Comparison of ENCODE assay signal across 8 mouse cellular contexts in the genomic region with DNA sequence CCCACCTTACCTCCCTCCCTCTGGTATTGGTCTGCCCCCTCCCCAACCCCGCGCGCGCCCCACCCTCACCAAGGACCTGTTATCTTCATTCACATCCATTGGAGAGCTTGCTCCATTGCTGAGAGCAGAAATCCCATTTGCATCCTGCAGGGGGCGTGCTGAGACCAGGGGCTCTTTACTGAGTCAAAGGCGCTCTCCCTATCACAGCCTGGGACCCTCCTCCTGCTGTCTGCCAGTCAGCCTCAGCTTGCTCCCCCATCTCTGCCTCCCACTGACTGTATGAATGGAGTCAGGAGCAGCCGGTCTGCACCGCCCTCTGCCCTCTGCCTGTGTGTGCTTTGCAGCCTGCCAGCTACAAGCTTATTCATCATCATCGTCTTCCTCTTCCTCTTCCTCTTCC.
DNase-seq lines count a peak whose midpoint lies in the region; ATAC-seq and TF ChIP-seq lines count a peak whose summit lies in the region.

No protein-coding gene starts in this region.

- H3K4me1 ChIP-seq in cortical plate, adult 2 months (ENCODE audit: control insufficient read depth, insufficient read depth, low read length), result no peaks in the 10 kb centered on the region
- peaks cover 6% of the 10 kb centered on the region; the same call in 1 of the 2 replicates for H3K4me1 ChIP-seq in hindbrain, embryonic 11.5 days (replicated peaks; ENCODE audit: control insufficient read depth, insufficient read depth, low read length)

- no peaks in the 10 kb centered on the region for H3K36me3 ChIP-seq in hindbrain, embryonic 11.5 days (ENCODE audit: control insufficient read depth, insufficient read depth, low read length)

- DNase-seq in kidney, postnatal 4 days, result peak; percentile 55 to 62
- DNase-seq in kidney, postnatal 25 days, result no peak
- DNase-seq in hindbrain, embryonic 11.5 days (ENCODE audit: low spot score), result peak; percentile 55
- DNase-seq in neural tube, embryonic 10.5 days (ENCODE audit: extremely low spot score, low spot score), result peak; percentile 38
- no peak for DNase-seq in yolk sac, embryonic 10.5 days (ENCODE audit: low spot score)
- DNase-seq in Muller cell, postnatal 12 days (ENCODE audit: inconsistent ontology term), result no peak
- no peak for DNase-seq in right cerebral cortex, postnatal 25 days

- TF ChIP-seq CTCF in cortical plate, adult 2 months (IDR thresholded peaks at IDR 0.05; ENCODE audit: extremely low read depth, insufficient read depth, low read length), result peak; percentile 28

- H3K27ac ChIP-seq in cortical plate, adult 2 months (ENCODE audit: insufficient read depth, low read length), result no peak overlapping the region
- no peak overlapping the region for H3K27ac ChIP-seq in hindbrain, embryonic 11.5 days (ENCODE audit: low read depth, low read length)

- WGBS in hindbrain, embryonic 11.5 days, result 20% methylated on average over 6 of the region's 9 CpGs

- H3K27me3 ChIP-seq in hindbrain, embryonic 11.5 days (ENCODE audit: control insufficient read depth, insufficient read depth, low read length), result no peaks in the 10 kb centered on the region

- H3K4me3 ChIP-seq in cortical plate, adult 2 months (ENCODE audit: insufficient read depth, low read length), result no peak overlapping the region
- no peak overlapping the region for H3K4me3 ChIP-seq in hindbrain, embryonic 11.5 days (ENCODE audit: low read depth, low read length)

- no peak overlapping the region for H3K9ac ChIP-seq in hindbrain, embryonic 11.5 days (ENCODE audit: low read depth, low read length)

- H3K9me3 ChIP-seq in hindbrain, embryonic 11.5 days (ENCODE audit: control insufficient read depth, low read length), result no peaks in the 10 kb centered on the region

- TF ChIP-seq POLR2A in cortical plate, adult 2 months (IDR thresholded peaks at IDR 0.05; ENCODE audit: extremely low read depth, insufficient read depth, low read length), result no peak

- peak; percentile 76; the same call in 1 of the 2 replicates for ATAC-seq in hindbrain, embryonic 11.5 days (ENCODE audit: low FRiP score)

- no peak overlapping the region for H3K4me2 ChIP-seq in hindbrain, embryonic 11.5 days (replicated peaks; ENCODE audit: low read depth, low read length)

Comparison
In these comparisons a context has a peak if more than half of its experiments do, and no peak if none do; other contexts are left out.
1. DNase-seq: peak in kidney, postnatal 4 days (2 of 2), hindbrain, embryonic 11.5 days (single experiment) and neural tube, embryonic 10.5 days (single experiment); none in kidney, postnatal 25 days (0 of 2), yolk sac, embryonic 10.5 days (single experiment), Muller cell, postnatal 12 days (single experiment) and right cerebral cortex, postnatal 25 days (single experiment).